Mouse (Mus musculus) cerebellum, adult 8-10 months (tissue): ENCODE results near the gene Dppa5a.
"Not testable (repeated sequence)": the region's sequence is repeated elsewhere in the genome, so short reads cannot be mapped to it uniquely, and the experiment has no call there.

Experiments used
- DNase-seq: peaks from one replicate; pipeline ENCODE4 v3.0.0; 2022

Gene Dppa5a

DNA sequence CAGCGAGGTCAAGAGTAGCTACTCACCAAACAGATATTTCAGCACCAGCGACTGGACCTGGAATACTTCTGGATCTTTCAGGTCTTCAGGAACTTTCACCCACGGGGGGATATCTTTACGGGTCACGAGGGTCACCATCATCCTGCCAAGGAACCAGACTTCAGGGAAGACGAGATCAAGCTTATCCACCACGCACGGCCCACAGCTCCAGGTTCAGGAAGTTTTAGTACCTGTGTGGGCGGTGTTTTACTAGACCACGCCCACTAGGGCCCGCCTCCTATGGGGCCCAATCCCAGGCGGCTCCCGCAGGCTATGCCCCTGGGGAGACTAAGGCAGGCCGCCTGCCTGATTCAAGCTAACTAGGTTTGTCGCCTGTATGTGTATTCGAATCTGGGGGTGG, at the start of gene Dppa5a:
TSS of gene Dppa5a (minus strand) at position 219 of the 400 bp plus-strand sequence.
- not testable (repeated sequence) for DNase-seq

DNA sequence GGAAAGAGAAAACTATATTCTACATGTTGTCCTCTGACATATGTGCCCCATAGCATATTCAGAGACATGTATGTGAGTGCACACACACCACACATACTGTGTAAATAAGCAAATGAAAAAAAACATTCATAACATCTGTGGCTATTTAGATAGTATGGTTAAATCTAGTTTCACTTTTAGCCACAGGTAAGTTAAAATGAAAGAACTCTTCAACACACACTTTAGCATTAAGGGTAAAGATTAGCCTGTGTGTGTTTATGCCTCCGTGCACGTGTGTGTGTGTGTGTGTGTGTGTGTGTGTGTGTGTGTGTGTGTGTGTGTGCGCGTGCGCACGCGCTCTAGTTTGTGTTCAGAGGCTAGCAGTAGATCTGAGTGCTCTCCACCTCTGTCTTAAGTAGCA, 33.6 kb upstream of the Dppa5a start:
- DNase-seq = no peak

- DNase-seq = no peak
Observed at GRCm38 (mm10) chr9:78400570-78400969, 32.6 kb upstream of the Dppa5a start.

DNA sequence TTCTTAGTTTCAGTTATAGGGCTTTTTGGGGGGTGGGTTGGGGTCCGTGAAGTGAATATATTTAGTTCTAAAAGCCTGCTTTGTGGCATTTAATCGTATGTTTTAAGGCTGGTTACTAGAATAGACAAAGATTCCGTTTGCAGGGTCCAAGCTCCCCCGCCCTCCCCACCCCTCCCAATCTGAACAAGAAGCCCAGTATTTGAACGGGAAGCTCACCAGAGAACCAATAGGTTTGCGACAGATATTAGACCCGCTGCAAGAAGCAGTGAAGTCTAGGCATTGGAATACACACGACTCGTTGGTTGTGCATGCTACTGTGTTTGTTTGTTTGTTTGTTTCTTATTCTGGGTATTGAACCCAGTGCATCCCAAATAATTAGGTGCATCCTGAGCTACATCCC, 28.5 kb upstream of the Dppa5a start:
- no peak for DNase-seq

- no peak for DNase-seq
Observed at GRCm38 (mm10) chr9:78395630-78396351, 27.8 kb upstream of the Dppa5a start, which contains the start of gene Ddx43. Gene Ddx43, plus strand, starts transcription at chr9:78395777.

GRCm38 (mm10) chr9:78395244-78395629, 27.3 kb upstream of the Dppa5a start:
- no peak for DNase-seq

- DNase-seq = no peak
Observed at GRCm38 (mm10) chr9:78394602-78395001, 26.6 kb upstream of the Dppa5a start.

DNA sequence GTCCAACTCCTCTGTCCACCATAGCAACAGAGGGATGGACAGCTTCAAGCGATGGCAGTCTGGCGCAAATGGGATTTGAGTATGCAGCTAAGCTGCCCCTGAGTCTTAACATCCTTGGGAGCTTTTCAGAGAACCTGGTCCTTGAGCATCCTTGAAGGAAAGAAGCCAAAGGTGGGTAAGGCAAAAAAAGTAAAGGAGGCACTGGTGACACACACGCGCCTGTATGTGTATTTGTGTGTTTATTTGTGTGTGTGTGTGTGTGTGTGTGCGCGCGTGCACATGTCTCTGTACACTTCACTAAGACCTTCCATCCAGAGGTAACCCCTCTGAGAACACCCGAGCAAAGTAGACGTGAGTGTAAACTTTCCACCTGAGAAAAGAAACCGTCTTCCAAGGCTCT, 25.8 kb upstream of the Dppa5a start:
- DNase-seq = no peak

GRCm38 (mm10) chr9:78389981-78390380, 22.0 kb upstream of the Dppa5a start:
- no peak for DNase-seq

- no peak for DNase-seq
Observed at GRCm38 (mm10) chr9:78386947-78387346, 19.0 kb upstream of the Dppa5a start.

DNA sequence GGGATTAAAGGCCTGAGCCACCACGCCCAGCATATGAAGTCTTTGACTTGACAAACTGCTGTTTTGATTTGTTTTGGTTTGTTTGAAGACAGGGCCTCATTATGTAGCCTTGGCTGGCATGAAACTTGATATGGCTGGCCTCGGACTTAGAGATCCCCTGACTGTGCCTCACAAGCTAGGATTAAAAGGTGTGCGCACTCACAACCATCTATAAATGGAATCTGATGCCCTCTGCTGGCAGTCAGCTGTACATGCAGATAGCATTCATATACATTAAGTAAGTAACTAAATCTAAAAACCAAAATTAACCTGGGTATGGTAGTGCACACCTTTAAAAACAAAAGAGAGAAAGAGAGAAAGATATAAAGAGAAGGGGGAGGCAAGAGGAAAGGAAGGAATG, 17.9 kb upstream of the Dppa5a start:
- DNase-seq = no peak

- no peak for DNase-seq
Observed at GRCm38 (mm10) chr9:78378113-78378785, 10.3 kb upstream of the Dppa5a start, which contains the start of gene Ooep. Gene Ooep, minus strand, starts transcription at chr9:78378725.

DNA sequence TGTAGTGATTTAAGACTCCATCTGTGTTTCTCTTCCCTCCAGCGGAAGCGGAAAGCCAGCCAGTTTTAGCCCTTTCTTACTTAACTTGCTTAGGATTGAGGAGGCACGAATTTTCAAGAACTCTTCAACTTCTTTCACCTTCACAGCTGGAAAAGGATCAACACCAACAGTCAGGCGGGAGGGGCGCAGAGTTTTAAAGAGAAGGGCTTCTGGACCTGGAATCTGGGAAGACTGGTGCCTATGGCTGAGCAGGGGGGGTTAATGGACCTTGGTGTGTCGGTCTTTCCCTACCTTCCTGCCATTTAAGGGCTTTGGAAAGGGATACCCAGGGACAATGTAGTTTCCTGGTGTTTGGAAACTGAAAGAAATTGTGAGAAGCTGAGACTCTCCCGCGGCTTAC, 9.6 kb upstream of the Dppa5a start:
- DNase-seq = no peak

GRCm38 (mm10) chr9:78375486-78375885, 7.5 kb upstream of the Dppa5a start:
- no peak for DNase-seq

DNA sequence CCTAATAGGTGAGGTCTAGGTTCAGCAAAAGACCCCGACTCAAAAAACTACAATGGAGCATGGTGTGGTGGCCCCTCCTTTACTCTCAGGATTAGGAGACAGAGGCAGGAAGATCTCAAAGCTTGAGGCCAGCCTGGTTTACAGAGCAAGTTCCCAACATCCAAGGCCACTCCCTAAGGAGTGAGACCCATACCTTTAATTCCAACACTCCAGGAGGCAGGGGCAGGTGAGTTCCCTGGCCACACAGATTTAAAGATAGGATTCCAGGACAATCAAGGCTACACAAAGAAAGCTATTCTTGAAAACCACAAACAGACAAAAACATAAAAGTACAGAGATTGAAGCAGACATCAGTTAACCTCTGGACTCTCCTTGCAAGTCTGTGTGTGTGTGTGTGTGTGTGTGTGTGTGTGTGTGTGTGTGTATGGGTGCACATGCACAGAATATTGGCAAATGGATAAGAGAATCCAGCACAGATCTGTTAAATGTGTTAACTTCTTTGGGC, 7.0 kb upstream of the Dppa5a start:
- DNase-seq = no peak

DNA sequence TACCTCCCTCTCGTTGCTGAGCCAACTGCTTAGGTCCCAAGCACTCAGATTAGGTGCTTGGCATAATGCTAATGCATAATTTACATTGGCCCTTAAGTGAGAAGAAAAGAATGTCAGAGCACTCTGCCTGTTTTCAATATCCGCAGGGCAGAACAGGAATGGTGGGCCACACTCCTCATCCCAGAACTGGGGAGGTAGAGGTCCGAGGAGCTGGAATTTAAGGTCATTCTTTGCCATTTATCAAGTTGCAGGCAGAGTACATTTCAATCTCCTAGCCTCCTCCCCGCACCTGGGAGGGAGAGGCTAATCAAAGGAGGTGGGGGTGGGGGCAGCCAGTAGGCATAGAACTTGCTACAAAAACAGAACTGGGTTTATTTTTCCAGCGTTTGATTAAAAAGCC, 6.4 kb upstream of the Dppa5a start:
- no peak for DNase-seq

GRCm38 (mm10) chr9:78372827-78373504, 5.0 kb upstream of the Dppa5a start:
- no peak for DNase-seq

- no peak for DNase-seq
Observed at GRCm38 (mm10) chr9:78371441-78371840, 3.5 kb upstream of the Dppa5a start.

- DNase-seq = no peak
Observed at GRCm38 (mm10) chr9:78369786-78370185, 1.8 kb upstream of the Dppa5a start.

- no peak for DNase-seq
Observed at GRCm38 (mm10) chr9:78369349-78369748, 1.4 kb upstream of the Dppa5a start.

GRCm38 (mm10) chr9:78368671-78369293, 805 bp upstream of the Dppa5a start:
- no peak for DNase-seq

- no peak for DNase-seq
Observed at GRCm38 (mm10) chr9:78365850-78366544, 2.0 kb downstream of the Dppa5a start.

DNA sequence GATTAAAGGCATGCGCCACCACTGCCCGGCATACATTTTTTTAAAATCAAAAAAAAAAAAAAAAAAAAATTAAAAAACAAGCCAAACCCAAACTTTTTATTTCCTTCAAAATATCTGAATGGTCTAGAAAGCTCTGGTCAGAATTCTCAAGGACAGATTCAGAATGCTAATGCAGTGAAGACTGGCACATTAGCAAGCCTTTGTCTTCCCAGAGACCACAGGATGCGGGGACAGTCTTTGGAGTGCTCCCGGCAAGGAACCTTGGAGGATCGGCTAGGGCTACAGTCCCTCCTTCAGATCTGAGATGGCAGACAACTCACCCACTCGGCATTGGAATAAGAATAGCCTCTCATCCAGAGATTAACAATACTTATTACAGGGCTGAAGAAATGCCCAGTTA, 3.3 kb downstream of the Dppa5a start:
- no peak for DNase-seq
